Mouse (Mus musculus) limb, embryonic 13.5 days (tissue): ENCODE measurements around the gene Rhbdl2. TPM values are rescaled to one million over a fixed set of nuclear protein-coding genes. Genes with fewer than 3 reads are reported as not detected.

Experiments
- ATAC-seq: fragments of 200-750 bp; cut with Nextera tagmentation; 2 replicates; pipeline ENCODE4 v1.8.0; 2017; ENCODE audit warnings: low read depth, moderate number of reproducible peaks, moderate TSS enrichment; ENCODE audit not compliant: low FRiP score
- H3K27ac ChIP-seq: fragments of 300-500 bp; sonication (generic); 2 replicates; pipeline ENCODE4 v1.5.1; 2015; ENCODE audit warnings: inconsistent platforms, mild to moderate bottlenecking, moderate library complexity
- H3K27me3 ChIP-seq: fragments of 300-500 bp; sonication (generic); 2 replicates; pipeline ENCODE4 v1.6.1; 2015; ENCODE audit warnings: mild to moderate bottlenecking, inconsistent platforms
- H3K36me3 ChIP-seq: fragments of 300-500 bp; sonication (generic); 2 replicates; pipeline ENCODE4 v1.6.1; 2015; ENCODE audit warnings: inconsistent platforms, mild to moderate bottlenecking, moderate library complexity
- H3K4me1 ChIP-seq: fragments of 300-500 bp; sonication (generic); 2 replicates; pipeline ENCODE4 v1.6.1; 2015; ENCODE audit warnings: inconsistent platforms
- H3K4me2 ChIP-seq: fragments of 300-500 bp; sonication (generic); replicated peaks from 2 replicates; pipeline ENCODE4 v1.6.1; 2015; ENCODE audit warnings: inconsistent platforms, mild to moderate bottlenecking, moderate library complexity
- H3K4me3 ChIP-seq: fragments of 300-500 bp; sonication (generic); 2 replicates; pipeline ENCODE4 v1.5.1; 2015; ENCODE audit warnings: moderate library complexity, mild to moderate bottlenecking, inconsistent platforms
- H3K9ac ChIP-seq: fragments of 300-500 bp; sonication (generic); 2 replicates; pipeline ENCODE4 v1.6.1; 2015; ENCODE audit warnings: mild to moderate bottlenecking, inconsistent platforms
- H3K9me3 ChIP-seq: fragments of 300-500 bp; sonication (generic); 2 replicates; pipeline ENCODE4 v1.6.1; 2016; ENCODE audit warnings: inconsistent platforms
- WGBS: fragments of 180-500 bp; shearing (Covaris S2); methylation state at CpG from one replicate; pipeline ENCODE4 v1.1.7; 2015; 5-methylcytosine and 5-hydroxymethylcytosine counted together
- polyA plus RNA-seq: library from polyadenylated mRNA; unstranded; fragments of >200 nt; fragmentation: Nextera tagmentation; extraction: Ambion mirVana; gene quantifications from 2 replicates; pipeline ENCODE4 v1.2.1, GENCODE M21; 2015

Rhbdl2 gene
- 3.0 and 3.3 TPM in 2 replicates for polyA plus RNA-seq

DNA sequence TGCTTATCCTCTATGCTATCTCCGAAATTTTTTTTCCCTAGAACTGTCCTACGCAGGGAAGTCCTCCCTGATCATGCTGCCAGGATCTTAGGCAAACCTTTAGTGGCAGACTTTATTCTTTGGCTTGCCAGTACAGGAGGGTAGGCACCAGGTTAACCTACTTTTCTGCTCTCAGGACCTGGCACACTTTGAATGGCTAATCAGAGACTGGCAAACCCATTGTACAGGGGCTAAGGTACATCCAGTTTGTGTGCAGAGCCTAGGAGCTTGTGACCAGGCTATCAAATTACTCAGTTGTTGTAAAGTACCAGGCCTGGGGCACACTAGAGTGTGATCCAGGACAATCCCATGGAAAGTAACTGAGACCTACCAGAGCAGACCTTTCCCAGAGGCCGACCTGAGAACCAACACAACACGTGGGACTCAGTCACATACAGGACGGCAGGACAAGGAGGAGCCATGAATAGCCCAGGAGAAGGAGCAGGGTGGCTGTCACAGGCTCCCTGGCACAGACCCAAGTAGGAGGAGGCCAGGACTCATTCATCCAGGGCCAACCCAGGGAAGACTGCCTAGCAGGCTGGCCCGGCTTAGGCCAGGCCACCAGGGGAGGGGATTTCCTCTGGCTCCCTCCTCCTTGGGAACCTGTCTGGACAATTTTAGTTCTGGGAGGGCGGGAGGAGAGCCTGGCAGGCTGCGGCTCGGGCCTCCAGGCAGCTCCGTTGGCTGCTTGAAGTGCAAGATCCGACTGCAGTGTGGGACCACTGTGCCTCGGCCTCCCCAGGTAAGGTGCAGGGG lies at the start of gene Rhbdl2:
Gene Rhbdl2 (plus strand): TSS at position 684 of the 795 bp plus-strand sequence.
- Histone ChIP-seq H3K9ac (peak within 1 kb of the TSS; percentile 25; the same call in 1 of the 2 replicates), H3K4me1 (peaks cover 13% of the 10 kb centered on the region), H3K4me3 (0 out of 2 replicates have a peak within 1 kb of the TSS, but pooled peaks have one; percentile 12), H3K36me3 (no peaks in the 10 kb centered on the region), H3K4me2 (peak within 1 kb of the TSS; percentile 45), H3K9me3 (no peaks in the 10 kb centered on the region), H3K27ac (no peak within 1 kb of the TSS), H3K27me3 (no peaks in the 10 kb centered on the region)
- WGBS, result 25% methylated on average over 12 of the region's 12 CpGs
- ATAC-seq, result peak; percentile 66; the same call in 1 of the 2 replicates

DNA sequence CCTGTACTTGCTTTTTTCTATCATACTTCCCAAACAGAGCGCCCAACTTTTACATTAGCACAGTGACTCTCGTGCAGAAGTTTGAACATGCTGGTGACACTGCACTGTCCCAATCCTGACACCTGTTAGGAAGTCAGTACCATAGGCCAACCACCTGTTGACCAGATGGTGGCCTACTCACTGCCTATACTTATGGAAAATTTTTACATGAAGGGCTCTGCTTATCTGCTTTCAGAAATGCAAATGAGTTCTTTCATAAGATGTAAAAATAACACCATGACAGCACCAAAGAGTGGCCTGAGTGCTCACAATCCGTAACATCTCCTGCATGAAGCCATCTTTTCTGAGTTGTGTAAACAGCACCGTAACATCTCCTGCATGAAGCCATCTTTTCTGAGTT lies 49.0 kb upstream of the Rhbdl2 start:
- 92% methylated on average over 4 of the region's 4 CpGs for WGBS
- Histone ChIP-seq H3K4me3 (no peak overlapping the region), H3K36me3 (peaks cover 79% of the 10 kb centered on the region), H3K9ac (no peak overlapping the region), H3K4me2 (no peak overlapping the region), H3K27me3 (no peaks in the 10 kb centered on the region), H3K27ac (no peak overlapping the region), H3K9me3 (no peaks in the 10 kb centered on the region), H3K4me1 (no peaks in the 10 kb centered on the region)
- ATAC-seq, result no peak

DNA sequence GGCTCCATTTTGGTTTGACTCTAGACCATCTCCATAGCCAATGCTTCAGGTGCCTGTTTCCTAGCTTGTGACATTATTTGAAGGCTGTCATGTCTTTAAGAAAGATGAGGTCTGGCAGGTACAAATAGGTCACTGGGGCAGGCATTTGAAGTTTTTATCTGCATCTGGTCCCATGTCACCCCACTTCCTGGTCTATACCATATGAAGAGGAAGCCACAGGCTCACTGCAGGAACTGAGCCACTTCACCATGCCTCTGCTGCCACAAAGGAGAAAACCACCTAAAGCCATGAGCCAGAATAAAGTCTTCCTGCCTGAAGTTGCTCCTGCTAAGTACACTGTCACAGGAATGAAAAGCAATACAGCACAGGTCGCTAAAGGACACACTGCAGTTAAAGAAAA lies 44.8 kb upstream of the Rhbdl2 start:
- H3K36me3 ChIP-seq, result peaks cover 51% of the 10 kb centered on the region
- no peak for ATAC-seq

DNA sequence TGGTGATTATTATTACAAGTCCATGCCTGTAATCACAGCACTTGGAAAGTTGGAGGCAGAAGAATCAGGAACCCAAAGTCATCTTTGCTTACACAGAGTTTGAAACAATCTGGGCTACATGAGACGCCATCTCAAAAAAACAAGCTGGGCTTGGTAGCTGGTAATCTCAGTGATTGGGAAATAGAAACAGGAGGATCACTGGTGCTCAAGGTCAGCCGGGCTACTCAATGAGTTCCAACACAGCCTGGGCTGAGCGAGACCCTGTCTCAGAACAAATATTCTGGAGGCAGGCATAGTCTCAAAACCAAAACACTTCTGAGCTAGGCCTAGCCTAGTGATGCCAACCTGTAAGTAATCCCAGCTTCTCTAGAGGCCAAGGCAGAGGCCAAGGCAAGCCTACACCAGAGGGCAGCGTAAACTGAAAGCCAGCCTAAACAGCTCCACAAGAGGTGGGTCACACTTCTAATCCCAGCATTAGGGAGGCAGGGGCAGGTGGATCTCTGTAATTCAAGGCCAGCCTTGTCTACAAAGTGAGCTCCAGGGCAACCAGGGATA lies 42.4 kb upstream of the Rhbdl2 start:
- H3K27ac ChIP-seq, result no peak overlapping the region
- no peak for ATAC-seq
- peaks cover 15% of the 10 kb centered on the region for H3K4me1 ChIP-seq
- peaks cover 29% of the 10 kb centered on the region for H3K36me3 ChIP-seq
- H3K9ac ChIP-seq, result no peak overlapping the region
- 93% methylated on average over 4 of the region's 4 CpGs for WGBS
- H3K9me3 ChIP-seq, result no peaks in the 10 kb centered on the region
- H3K4me2 ChIP-seq, result no peak overlapping the region
- no peak overlapping the region for H3K4me3 ChIP-seq
- no peaks in the 10 kb centered on the region for H3K27me3 ChIP-seq

More for the DNA sequence above, 44.8 kb upstream of the Rhbdl2 start:
- WGBS, result 86% methylated on average over 1 of the region's 1 CpGs
- H3K4me2 ChIP-seq, result no peak overlapping the region
- no peak overlapping the region for H3K4me3 ChIP-seq
- no peaks in the 10 kb centered on the region for H3K9me3 ChIP-seq
- no peak overlapping the region for H3K27ac ChIP-seq
- no peaks in the 10 kb centered on the region for H3K27me3 ChIP-seq
- no peak overlapping the region for H3K9ac ChIP-seq
- peaks cover 3% of the 10 kb centered on the region; the same call in 1 of the 2 replicates for H3K4me1 ChIP-seq

DNA sequence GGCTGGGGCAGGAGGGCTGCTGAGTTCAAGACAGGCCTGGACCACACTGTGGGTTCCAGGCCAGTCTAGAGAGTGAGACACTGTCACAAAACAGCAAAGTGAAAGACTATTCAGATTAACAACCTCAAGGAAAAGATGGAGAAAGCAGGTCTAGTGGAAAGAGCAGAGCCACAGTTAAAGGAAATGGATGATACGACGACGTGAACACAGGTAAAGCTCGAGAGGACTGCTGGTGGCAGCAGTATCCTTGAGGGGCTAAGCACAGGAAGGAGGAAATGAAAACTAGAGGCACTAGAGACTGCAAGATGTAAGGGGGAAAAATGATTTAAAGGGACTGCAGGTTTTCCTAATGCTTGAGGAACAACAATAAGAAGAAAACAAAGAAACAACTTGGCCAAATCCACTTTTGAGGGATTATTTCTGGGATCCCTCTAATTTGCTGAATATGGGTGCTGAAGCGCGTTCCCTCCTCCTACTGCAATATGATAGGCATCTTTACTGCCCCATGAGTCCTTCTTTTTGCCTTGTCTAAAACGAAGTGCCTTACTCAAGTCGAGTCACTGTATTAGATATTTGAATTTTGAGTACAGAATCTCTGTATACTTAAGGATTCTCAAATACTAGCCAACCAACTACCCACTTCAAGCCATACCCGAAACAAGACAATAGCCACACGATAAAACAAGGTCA lies 38.8 kb upstream of the Rhbdl2 start:
- Histone ChIP-seq H3K4me3 (peak overlapping the region; percentile 95), H3K36me3 (no peaks in the 10 kb centered on the region), H3K4me1 (peaks cover 15% of the 10 kb centered on the region), H3K9me3 (no peaks in the 10 kb centered on the region), H3K4me2 (peak overlapping the region; percentile 83), H3K27me3 (no peaks in the 10 kb centered on the region), H3K9ac (peak overlapping the region; percentile 85), H3K27ac (peak overlapping the region; percentile 76; the same call in 1 of the 2 replicates)
- 11% methylated on average over 10 of the region's 10 CpGs for WGBS
- no peak for ATAC-seq

DNA sequence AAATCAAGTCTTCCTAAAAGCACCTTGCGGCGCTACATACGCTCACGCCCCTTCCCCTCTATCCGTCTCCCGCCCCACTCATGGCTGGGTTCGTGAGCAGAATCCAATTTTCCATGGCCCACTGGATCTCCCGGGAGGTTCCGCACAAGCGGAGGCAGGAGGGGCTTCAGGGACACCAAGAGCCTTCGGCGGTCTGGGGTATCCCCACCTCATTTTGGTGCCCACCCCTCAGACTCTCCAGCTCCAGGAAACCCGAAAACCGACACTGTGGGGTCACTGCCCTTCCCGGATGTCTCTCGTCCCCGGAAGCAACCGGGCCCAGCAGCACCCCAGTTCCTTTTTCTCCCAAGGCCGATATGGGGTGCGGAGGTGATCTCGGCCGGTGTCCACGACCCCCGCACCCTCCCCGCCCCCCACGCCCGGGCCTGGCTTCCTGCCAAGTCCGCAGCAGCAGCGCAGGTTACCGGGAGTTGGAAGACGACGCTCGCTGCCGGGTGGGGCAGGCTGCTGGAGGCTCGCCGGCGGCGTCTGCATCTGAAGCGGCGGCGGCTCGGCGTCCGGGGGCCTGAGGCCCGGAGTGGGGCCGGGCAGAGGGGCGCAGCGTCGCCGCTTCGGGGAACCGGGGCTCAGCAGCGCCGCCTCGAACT lies 38.1 kb upstream of the Rhbdl2 start:
- Histone ChIP-seq H3K36me3 (no peaks in the 10 kb centered on the region), H3K4me3 (peak overlapping the region; percentile 95), H3K9ac (peak overlapping the region; percentile 85), H3K27me3 (no peaks in the 10 kb centered on the region), H3K4me1 (peaks cover 15% of the 10 kb centered on the region), H3K4me2 (peak overlapping the region; percentile 83), H3K9me3 (no peaks in the 10 kb centered on the region), H3K27ac (peak overlapping the region; percentile 76)
- ATAC-seq, result peak; percentile 85
- 0% methylated on average over 46 of the region's 55 CpGs for WGBS

DNA sequence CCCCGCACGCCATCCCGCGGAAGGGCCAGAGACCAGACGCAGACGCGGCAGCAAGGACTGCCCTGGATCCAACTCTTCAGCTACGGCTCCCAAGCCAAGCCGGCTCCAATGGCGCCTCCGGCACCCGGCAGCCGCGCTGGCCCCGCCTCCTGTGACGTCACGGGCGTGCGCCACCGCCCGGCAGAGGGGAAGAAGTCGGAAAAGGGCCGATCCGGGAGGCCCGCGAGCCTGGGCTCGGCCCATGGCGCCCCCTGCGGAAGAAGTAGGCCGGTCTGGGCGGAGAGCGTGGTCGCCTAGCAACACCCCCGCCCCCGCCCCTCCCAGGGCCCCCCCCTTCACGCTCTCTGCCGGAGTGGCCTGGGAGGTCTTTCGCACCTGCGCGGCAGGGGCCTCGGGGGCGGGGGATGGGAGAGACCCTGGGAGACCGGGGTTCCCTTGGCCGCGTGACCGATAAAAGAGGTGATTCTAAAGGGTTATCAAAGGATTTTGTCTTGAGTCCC lies 37.5 kb upstream of the Rhbdl2 start, which contains the start of gene Akirin1:
Gene Akirin1 (minus strand): TSS at position 194 of the 500 bp plus-strand sequence.
- H3K9ac ChIP-seq, result peak within 1 kb of the TSS; percentile 85
- H3K4me1 ChIP-seq, result peaks cover 15% of the 10 kb centered on the region
- under 1% methylated on average over 46 of the region's 46 CpGs for WGBS
- no peaks in the 10 kb centered on the region for H3K27me3 ChIP-seq
- ATAC-seq, result peak; percentile 98
- no peaks in the 10 kb centered on the region for H3K36me3 ChIP-seq
- H3K9me3 ChIP-seq, result no peaks in the 10 kb centered on the region
- H3K27ac ChIP-seq, result peak within 1 kb of the TSS; percentile 76
- H3K4me2 ChIP-seq, result peak within 1 kb of the TSS; percentile 83
- peak within 1 kb of the TSS; percentile 95 for H3K4me3 ChIP-seq

DNA sequence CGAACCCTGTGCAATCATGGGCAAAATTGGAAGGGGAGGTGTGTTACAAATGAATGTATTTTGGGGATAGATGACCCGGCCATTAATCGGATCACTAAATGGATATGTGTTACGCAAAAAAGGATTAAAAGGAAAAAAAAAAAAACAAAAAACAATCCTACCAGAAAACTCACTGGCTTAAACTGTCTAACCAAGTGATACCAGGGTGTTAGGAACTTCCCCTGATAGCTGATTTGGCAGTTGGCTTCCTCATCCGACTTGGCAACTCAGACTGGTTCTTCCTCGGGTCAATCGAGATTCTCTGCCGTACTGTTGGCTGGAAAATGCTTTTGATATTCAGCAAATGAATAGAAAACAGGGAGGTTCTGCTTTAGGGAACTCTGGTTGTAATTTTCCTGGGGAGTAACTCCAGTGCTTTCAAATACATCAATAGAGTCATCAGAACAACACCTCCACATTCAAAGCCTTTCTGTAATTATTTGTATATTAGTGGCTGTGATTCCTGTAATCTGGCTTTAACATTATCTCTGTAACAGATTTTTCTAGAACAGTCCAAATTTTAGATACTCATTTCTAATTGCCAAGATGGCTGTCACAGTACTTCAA lies 36.9 kb upstream of the Rhbdl2 start:
- H3K4me3 ChIP-seq, result peak overlapping the region; percentile 95
- H3K36me3 ChIP-seq, result no peaks in the 10 kb centered on the region
- 1% methylated on average over 8 of the region's 8 CpGs for WGBS
- peak overlapping the region; percentile 51 for H3K9ac ChIP-seq
- peak overlapping the region; percentile 83 for H3K4me2 ChIP-seq
- H3K27me3 ChIP-seq, result no peaks in the 10 kb centered on the region
- no peak overlapping the region for H3K27ac ChIP-seq
- H3K9me3 ChIP-seq, result no peaks in the 10 kb centered on the region
- ATAC-seq, result no peak
- peaks cover 15% of the 10 kb centered on the region for H3K4me1 ChIP-seq

DNA sequence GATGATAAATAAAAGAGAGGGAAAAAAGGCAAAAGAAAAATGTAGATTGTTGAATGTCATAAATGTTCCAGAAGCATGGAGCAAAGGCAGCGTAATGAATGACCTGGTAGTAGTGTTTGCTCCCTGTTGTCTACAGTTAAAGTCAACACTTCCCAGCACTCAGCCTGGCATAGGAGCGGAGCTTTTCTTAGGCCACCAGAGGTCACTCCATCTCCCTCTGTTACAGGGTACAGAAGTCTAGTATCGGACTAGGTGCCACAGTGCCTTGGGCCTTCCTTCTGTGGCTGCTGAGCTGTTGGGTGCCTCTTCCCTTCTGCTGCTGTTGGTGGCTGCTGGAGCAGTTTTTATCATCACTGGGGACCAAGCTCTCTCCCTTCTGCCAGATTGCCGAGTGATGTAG lies 29.4 kb upstream of the Rhbdl2 start:
- Histone ChIP-seq H3K9me3 (no peaks in the 10 kb centered on the region), H3K27ac (no peak overlapping the region), H3K27me3 (no peaks in the 10 kb centered on the region), H3K4me3 (no peak overlapping the region), H3K4me2 (no peak overlapping the region), H3K9ac (no peak overlapping the region), H3K36me3 (no peaks in the 10 kb centered on the region), H3K4me1 (no peaks in the 10 kb centered on the region)
- WGBS, result 55% methylated on average over 4 of the region's 4 CpGs
- no peak for ATAC-seq

DNA sequence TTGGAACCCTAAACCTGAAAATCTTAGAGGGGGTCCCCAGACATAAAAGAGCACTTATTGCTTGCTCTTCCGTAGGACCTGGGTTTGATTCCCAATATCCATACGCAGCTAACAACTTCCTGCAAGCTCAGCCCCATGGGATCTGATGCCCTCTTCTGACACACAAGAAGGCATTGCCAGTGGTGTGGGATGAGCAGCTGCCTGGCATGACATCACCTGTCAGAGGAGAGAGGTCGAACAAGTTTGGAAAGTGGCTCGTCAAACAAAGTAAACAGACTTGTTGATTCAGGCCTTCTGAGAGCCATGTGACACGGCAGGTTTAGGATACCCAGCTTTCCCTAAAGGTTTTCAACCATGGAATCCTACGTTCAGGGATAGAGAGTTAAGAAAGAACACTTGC lies 22.6 kb upstream of the Rhbdl2 start:
- Histone ChIP-seq H3K4me1 (no peaks in the 10 kb centered on the region), H3K4me2 (no peak overlapping the region), H3K9ac (no peak overlapping the region), H3K9me3 (no peaks in the 10 kb centered on the region), H3K36me3 (no peaks in the 10 kb centered on the region), H3K4me3 (no peak overlapping the region), H3K27me3 (no peaks in the 10 kb centered on the region), H3K27ac (no peak overlapping the region)
- 76% methylated on average over 6 of the region's 6 CpGs for WGBS
- no peak for ATAC-seq

DNA sequence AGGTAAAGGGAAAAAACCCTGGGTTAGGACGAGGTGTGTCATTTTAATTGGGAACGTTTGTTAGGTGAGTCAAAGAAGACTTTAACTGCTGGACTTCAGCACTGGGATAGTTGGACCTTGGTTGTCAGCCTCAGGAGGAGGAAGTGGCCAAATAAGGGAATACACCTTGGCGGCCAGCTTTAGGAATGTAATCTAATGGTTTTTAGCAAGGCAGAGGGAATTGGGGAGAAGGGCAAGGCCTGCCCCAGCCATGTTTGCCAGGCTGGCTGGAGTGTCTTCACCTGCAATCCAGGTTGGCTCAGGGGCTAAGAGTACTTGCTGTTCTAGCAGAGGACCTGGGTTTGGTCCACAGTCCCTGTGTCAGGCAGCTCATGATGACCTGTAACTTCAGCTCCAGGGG lies 19.9 kb upstream of the Rhbdl2 start:
- H3K36me3 ChIP-seq, result no peaks in the 10 kb centered on the region
- no peak overlapping the region for H3K27ac ChIP-seq
- 62% methylated on average over 3 of the region's 3 CpGs for WGBS

More for the DNA sequence above, 19.9 kb upstream of the Rhbdl2 start:
- Histone ChIP-seq H3K27me3 (no peaks in the 10 kb centered on the region), H3K9me3 (no peaks in the 10 kb centered on the region), H3K9ac (no peak overlapping the region), H3K4me2 (no peak overlapping the region), H3K4me1 (no peaks in the 10 kb centered on the region), H3K4me3 (no peak overlapping the region)
- ATAC-seq, result no peak
